Mouse (Mus musculus): ENCODE data around the gene Rps6kb1.
"Not testable (repeated sequence)": the region's sequence is repeated elsewhere in the genome, so short reads cannot be mapped to it uniquely, and the experiment has no call there.

Gene Rps6kb1

GRCm38 (mm10) chr11:86539716-86540475 is 4.7 kb downstream of the Rps6kb1 start:
- no peak for DNase-seq

DNA sequence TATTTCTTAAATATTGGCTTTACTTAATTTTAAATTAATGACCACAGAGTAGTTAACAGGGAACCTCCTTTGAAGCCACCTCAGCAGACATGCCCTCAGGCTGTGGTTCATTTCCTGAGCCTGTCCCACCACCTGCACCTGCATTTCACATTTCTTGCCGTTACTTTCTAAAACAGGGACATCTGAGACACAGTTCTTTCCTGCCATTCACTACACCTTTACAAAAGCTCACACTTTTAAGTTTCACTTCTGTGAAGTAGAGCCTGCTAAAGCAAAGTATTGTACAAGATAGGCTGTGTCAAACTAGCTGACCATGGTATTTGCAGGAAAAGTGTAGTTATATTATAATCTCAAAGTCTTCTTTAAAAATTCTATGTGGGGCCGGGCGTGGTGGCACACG is 5.8 kb downstream of the Rps6kb1 start:
- DNase-seq = no peak

DNA sequence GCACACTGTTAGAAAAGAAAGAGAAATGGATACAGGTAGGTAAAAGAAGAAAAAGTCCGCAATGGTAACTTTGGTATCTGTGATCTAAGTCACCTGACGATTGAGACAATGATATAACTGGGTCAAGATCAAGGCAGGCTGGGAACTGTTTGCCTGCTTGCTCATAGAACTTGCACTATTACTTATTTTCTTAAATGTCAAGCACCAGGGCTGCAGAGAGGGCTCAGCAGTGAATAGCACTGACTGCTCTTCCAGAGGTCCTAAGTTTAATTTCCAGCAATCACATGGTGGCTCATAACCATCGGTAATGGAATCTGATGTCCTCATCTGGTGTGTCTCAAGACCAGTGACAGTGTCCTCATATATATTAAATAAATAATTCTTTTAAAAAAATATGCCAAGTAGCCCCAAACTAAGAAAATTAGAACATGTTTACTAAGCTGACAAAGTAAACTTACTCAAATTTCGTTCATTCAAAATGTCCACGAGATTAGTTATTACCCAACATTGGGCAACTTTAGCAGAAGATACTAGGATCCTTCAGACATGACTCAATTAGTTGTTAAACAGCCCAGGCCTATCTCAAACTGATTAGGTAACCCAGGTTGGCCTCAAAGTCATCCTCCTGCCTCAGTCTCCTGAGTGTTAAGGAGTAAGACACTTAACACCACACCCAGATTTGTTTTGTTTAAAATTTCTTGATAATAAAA is 10.2 kb downstream of the Rps6kb1 start:
- DNase-seq = no peak

DNA sequence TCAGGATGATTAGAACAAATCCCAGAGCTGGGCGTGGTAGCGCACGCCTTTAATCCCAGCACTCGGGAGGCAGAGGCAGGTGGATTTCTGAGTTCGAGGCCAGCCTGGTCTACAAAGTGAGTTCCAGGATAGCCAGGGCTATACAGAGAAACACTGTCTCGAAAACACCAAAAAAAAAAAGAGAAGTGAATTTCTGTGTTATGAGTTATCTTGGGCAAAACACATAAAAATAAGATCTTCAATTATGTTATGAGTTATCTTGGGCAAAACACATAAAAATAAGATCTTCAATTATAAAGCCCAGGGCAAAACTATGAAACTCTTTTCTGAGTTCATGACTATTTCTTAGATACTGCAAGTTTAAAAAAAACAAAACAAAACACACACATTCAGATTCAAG is 11.3 kb downstream of the Rps6kb1 start:
- DNase-seq = not testable (repeated sequence)

DNA sequence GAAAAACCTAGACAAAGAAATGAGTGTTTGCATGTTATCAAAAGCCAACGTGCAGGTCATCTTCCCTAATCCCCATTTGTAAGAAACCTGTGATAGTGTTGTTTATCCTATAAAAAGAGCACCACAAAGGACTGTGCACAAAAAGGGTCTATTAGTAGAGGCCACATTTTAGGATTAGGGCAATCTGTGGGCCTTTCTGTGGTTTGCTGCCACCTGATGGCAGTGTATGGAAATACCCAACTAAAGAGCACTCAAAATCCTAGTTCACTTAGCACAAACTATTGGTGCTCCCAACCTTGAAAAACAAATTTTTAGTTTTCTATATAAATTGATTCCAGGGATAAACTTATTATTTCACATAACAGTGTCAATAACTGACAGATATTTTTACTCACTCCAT is 11.8 kb downstream of the Rps6kb1 start:
- DNase-seq = peak; percentile 45 to 48

- no peak for DNase-seq
Observed at GRCm38 (mm10) chr11:86527528-86527927, 17.1 kb downstream of the Rps6kb1 start.

DNA sequence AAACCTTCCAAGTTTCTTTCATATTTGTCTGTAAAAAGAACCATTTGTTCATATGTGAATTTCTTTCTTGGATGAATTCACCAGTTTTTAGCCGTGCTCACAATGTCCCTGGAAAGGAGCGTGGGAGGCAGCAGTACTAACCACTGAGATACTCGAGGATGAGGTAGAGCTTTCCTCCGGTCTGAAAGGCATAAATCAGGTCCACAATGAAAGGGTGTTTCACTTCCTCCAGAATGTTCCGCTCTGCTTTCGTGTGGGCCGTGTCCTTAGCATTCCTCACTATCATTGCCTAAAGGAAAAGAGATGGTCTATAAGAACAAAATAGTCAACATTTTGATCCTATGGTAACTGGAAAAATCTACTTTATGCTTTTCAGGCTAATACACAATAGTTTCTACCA is 24.9 kb downstream of the Rps6kb1 start:
- DNase-seq = no peak

GRCm38 (mm10) chr11:86517229-86517628 is 27.4 kb downstream of the Rps6kb1 start:
- DNase-seq = no peak

- DNase-seq = no peak
Observed at GRCm38 (mm10) chr11:86516620-86517019, 28.0 kb downstream of the Rps6kb1 start.

GRCm38 (mm10) chr11:86507991-86508390 is 36.6 kb downstream of the Rps6kb1 start:
- no peak for DNase-seq

- DNase-seq = no peak
Observed at GRCm38 (mm10) chr11:86507334-86507733, 37.3 kb downstream of the Rps6kb1 start.

GRCm38 (mm10) chr11:86503121-86503520 is 41.5 kb downstream of the Rps6kb1 start:
- DNase-seq = no peak

GRCm38 (mm10) chr11:86500795-86501194 is 43.8 kb downstream of the Rps6kb1 start:
- no peak for DNase-seq

DNA sequence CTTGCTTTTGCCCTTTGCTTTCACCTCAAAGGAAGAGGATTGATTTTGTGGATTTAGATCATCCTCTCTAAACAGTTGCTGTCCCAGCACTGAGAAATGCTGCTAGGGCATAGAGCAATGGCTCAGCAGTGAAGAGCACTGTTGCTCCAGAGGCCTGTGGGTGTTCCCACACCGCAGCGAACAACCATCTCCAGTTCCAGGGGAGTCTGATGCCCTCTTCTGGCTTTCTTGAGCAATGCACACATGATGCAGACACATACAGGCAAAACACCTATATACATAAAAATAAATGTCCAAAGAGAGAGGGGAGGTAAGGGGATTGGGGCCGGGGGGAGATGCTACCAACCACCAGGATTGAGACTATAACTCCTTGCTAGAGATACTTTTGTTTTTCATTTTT is 46.7 kb downstream of the Rps6kb1 start:
- DNase-seq = no peak

GRCm38 (mm10) chr11:86497356-86497755 is 47.2 kb downstream of the Rps6kb1 start:
- DNase-seq = no peak

GRCm38 (mm10) chr11:86490782-86491181 is 53.8 kb downstream of the Rps6kb1 start:
- DNase-seq = no peak

- peak in 1 of 2 experiments; percentile 49 for DNase-seq
Observed at GRCm38 (mm10) chr11:86484910-86485510, 59.6 kb downstream of the Rps6kb1 start.

GRCm38 (mm10) chr11:86484101-86484868 is 60.3 kb downstream of the Rps6kb1 start, which contains the start of gene Rnft1:
Rnft1 (plus strand) TSS chr11:86484657.
- peak; percentile 99 to 100 for DNase-seq

DNA sequence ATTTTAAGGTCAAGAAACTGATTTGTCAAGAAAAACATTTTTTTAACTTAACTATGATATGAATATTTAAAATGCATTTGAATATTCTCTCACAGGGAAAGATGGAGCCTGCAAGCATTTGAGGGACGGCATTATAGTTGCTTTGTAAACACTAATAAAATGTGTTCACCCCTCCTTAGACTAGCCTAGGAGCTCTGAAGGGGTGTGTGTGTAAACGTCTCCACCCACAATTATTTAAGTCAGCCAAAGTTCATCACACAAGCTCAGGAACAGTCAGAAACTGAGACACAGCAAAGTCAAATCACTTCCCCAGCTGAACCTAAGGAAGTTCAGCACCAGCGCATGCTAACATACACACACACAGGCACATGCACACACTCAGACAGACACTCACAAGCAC is 71.0 kb downstream of the Rps6kb1 start:
- no peak for DNase-seq

- no peak for DNase-seq
Observed at GRCm38 (mm10) chr11:86472771-86473171, 71.8 kb downstream of the Rps6kb1 start.

- DNase-seq = no peak
Observed at GRCm38 (mm10) chr11:86471785-86472184, 72.8 kb downstream of the Rps6kb1 start.

DNA sequence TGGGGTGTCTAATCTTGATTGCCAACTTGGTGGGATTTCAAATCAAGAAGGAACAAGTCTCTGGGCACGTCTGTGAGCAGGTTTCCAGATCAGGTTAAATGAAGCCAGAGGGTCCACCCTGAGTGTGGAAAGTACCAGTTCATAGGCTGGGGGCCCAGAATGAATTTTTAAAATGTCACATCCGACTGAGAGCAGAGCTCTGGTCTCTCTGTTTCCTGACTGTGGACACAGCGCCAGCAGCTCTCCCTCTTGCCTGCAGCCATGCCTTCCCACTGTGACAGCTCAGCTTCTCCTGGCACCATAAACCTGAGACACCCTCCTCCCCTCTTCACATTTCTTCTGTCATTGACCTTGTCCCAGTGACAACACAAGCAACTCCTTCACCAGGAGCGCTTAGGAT is 75.6 kb downstream of the Rps6kb1 start:
- DNase-seq = no peak

- DNase-seq = no peak
Observed at GRCm38 (mm10) chr11:86468345-86468744, 76.3 kb downstream of the Rps6kb1 start.
